Mouse (Mus musculus): Measurements from ENCODE around the gene Efnb2.
A peak's percentile ranks its signal among the peaks of the same experiment; 100 is the strongest.

Efnb2 gene

GRCm38 (mm10) chr8:8661103-8661758, at the start of gene Efnb2:
TSS of gene Efnb2 (minus strand) at chr8:8661242.
- DNase-seq (ENCODE audit: low spot score in 2 of 2): peak; percentile 94 to 95

DNA sequence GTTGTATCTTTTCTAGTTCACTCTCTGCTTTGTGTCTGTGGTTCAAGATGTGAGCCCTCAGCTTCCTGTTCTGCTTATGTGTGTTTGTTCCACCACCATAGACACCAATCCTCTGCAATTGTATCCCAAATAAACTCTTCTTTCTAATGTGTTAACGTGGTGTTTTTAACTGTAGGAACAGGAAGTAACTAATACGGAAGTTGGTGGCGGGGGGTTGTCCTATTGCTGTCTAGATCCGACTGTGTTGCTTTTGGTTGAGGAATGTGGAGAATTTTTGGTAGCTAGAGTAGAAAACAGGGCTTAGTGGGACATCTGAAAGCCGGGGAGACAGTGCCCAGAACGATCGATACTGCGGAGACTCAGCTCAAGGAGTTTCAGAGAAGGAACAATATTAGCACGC, 43.8 kb upstream of the Efnb2 start:
- DNase-seq (ENCODE audit: low spot score in 2 of 2): no peak

- no peak for DNase-seq (ENCODE audit: low spot score in 2 of 2)
Observed at GRCm38 (mm10) chr8:8703668-8704067, 42.6 kb upstream of the Efnb2 start.

DNA sequence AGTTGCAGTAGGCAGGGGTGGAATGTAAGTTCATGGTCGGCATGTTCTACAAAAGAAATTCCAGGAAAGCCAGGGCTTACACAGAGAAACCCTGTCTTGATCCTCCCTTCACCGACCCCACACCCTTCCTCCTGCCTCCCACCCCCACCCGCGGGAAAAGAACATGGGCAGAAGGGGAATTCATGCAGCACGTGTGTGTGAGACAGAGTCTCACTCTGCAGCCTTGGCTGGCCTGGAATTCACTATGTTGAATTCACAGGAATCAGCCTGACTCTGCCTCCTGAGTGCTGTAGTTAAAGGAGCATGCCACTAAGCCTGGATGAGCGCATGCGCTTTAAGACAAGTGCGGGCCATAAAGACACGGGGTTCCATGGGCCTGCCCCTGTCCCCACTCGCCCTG, 39.8 kb upstream of the Efnb2 start:
- no peak for DNase-seq (ENCODE audit: low spot score in 2 of 2)

DNA sequence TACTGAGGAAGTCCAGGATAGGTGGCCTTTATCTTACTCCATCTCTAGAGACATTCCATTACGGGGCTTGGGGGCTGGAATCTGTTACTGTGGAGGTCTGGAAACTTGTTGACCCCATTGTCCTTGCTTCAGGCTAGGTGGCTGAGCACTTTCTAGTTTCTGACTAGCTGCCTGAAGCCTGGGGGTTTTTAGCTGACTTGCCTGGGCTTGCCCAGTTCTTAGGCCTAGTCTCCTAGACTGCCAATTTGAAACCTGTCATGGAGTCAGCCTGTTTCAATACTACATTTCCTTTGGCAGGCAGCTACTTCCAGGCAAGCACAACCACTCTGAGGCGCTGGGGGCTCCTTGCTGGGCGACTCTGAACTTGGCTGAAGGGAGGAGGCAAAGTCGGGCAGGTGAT, 39.2 kb upstream of the Efnb2 start:
- no peak for DNase-seq (ENCODE audit: low spot score in 2 of 2)

- DNase-seq (ENCODE audit: low spot score in 2 of 2): peak; percentile 95 to 96
Observed at GRCm38 (mm10) chr8:8690146-8691092, 29.4 kb upstream of the Efnb2 start, which contains the start of gene Arglu1. TSS of gene Arglu1 (minus strand) at chr8:8690521.

GRCm38 (mm10) chr8:8689454-8690145, 28.6 kb upstream of the Efnb2 start:
- DNase-seq (ENCODE audit: low spot score in 2 of 2): peak; percentile 41 to 52

GRCm38 (mm10) chr8:8688823-8689453, 27.9 kb upstream of the Efnb2 start:
- no peak for DNase-seq (ENCODE audit: low spot score in 2 of 2)

GRCm38 (mm10) chr8:8685517-8685916, 24.5 kb upstream of the Efnb2 start:
- DNase-seq (ENCODE audit: low spot score in 2 of 2): no peak

GRCm38 (mm10) chr8:8682697-8683096, 21.7 kb upstream of the Efnb2 start:
- DNase-seq (ENCODE audit: low spot score in 2 of 2): no peak

DNA sequence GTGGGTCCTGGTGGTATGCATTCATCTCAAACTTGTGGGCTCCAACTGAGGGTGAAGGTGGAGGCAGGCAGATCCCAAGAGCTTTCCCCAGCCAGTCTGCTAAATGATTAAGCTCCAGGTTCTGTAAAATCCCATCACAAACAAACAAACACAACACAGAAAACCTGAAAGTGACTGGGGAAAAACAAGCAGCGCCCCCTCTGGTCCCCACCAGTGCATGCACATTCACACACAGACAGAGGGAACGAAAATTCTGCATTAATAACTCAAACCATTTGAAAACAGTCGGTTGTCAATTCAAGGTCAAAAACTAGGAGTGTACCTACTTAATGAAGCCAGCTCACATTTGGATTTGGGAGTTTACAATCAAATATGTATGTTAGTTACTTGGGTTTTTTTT, 17.2 kb upstream of the Efnb2 start:
- no peak for DNase-seq (ENCODE audit: low spot score in 2 of 2)

DNA sequence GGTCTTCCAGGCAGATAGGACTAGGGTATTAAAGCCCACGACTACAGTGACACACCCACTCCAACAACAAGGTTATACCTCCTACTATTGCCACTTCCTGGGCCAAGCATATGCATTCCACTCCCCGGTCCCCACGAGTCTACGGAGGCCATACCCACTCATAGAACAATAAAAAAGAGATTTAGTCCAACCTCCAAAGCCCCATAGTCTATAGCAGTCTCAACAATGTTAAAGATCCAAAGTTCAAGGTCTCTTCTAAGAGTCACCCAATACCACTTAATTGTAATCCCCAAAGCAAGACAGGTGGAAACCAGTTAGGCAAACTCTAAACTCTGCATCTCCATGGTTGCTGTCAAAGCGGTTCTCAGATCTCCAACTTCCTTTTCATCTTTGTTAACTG, 13.8 kb upstream of the Efnb2 start:
- no peak for DNase-seq (ENCODE audit: low spot score in 2 of 2)

- DNase-seq (ENCODE audit: low spot score in 2 of 2): peak; percentile 86 to 89
Observed at GRCm38 (mm10) chr8:8661759-8662138, 707 bp upstream of the Efnb2 start.

DNA sequence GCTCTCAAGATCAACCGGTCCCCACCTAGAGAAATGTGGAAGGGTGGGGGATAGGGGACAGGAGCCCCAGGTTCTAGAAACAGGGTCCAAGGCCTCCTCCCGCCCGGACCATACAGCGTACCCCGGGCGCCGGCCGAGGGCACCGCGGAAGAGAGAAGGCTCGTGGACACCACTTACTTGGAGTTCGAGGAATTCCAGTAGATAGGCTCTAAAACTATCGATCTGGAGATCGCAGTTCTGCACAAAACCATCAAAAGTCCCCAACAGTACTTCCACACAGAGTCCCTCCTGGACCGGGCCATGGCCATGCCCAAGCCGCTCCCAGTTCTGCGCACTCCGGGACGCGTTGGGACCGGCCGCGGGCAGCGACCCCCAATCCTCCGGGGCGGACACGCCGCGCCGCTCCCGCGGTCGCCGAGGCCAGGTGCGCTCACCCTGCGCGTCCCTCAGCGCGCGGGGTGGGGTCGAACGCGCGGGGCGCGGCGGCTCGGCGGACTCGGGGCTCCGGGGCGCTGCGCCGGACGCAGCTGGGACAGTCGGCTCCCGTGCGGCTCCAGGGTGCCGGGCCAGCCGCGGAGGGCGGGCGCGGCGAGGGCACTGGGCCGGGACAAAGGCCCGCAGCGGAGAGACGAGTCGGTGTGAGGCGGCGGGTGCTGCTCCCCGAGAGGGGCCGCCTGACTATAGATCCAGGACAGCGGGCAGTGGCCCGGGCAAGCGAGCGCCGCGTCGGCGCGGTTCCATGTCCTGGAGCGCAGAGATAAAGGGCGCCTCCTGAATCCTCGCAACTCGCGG, 539 bp downstream of the Efnb2 start:
- peak; percentile 26 to 50 for DNase-seq (ENCODE audit: low spot score in 2 of 2)

GRCm38 (mm10) chr8:8659503-8660306, 1.3 kb downstream of the Efnb2 start:
- peak in 1 of 2 experiments; percentile 36 for DNase-seq (ENCODE audit: low spot score in 2 of 2)

DNA sequence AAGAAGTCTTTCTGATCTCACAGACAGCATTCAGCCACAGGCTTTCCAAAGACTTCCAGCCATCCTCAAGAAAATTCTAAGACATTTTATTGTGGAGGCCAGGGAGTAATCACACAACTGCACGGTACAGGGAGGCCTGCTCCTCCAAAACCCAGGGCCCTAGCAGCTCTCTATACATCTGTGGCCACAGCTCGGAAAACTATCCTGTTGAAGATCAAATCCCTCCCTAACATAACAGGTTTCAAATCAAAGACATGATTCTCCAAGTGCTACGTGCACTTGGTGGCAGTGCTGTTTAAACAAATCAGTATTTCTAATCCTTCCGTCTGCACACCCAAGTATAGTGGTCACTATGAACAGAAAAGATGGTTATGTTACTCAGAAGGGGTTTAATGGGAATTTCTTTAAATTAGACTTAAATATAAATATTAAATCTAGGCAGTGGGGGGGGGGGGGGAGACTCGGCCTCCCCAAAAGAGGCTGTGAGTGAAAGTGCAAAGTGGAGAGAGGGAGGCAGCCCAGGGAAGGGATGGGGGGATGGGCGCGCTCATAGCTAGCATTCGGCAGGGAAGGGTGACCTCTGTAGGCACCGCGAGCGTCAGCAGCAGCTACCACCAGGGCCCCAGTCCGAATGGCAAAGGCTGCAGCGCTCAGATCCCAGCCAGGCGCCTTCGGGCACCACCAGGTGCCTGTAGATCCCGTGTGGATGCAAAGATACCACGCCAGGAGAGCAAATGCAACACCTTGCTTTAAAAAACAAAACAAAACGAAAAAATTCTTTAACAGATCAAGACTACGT, 2.4 kb downstream of the Efnb2 start:
- DNase-seq (ENCODE audit: low spot score in 2 of 2): peak; percentile 74 to 88

DNA sequence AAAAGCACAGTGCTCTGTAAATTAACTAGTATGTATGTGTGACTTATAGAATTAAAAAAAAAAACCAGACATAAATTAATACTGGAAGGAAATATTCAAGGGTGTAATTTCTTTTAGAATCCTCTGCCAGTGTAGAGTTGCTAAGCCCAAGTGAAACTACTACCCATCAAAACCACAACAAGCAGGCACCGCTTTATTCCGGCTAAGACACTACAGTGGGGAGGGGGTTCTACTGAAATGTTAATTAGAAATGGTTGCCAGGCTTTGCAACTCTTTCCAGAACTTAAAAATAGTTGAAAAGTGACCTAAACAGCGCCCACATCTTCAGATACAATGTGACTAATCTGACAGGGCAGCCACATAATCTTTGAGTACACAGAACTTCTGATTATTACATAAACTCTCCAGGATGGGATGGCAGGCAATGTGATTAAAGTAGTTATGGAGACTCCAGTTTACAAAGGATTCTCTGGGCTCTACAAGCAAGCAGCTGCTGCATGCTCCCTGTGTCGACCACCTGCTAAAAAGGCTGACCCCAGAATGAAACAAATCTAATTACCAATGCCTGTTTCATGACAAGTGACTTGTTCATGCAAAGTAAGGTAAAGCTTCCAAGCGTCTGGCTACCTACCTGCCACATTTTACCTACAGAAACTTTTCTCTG, 3.2 kb downstream of the Efnb2 start:
- no peak for DNase-seq (ENCODE audit: low spot score in 2 of 2)

- no peak for DNase-seq (ENCODE audit: low spot score in 2 of 2)
Observed at GRCm38 (mm10) chr8:8656578-8657441, 4.2 kb downstream of the Efnb2 start.

Measured in urinary bladder, postnatal 36 days (tissue).